Mouse (Mus musculus) cortical plate, adult 2 months (tissue): ENCODE measurements around the gene Retn. TPM values are rescaled to one million over a fixed set of nuclear protein-coding genes. Genes with fewer than 3 reads are reported as not detected.

Experiments
- H3K27ac ChIP-seq: fragments of 200-500 bp; 2 replicates; pipeline ENCODE4 v1.5.1; 2012; ENCODE audit warnings: low read length, control low read depth, inconsistent platforms; ENCODE audit not compliant: insufficient read depth
- H3K4me1 ChIP-seq: fragments of 200-500 bp; 2 replicates; pipeline ENCODE4 v1.6.1; 2011; ENCODE audit warnings: low read length; ENCODE audit not compliant: control insufficient read depth, insufficient read depth
- H3K4me3 ChIP-seq: fragments of 200-500 bp; 2 replicates; pipeline ENCODE4 v1.5.1; 2011; ENCODE audit warnings: mild to moderate bottlenecking, low read length, control low read depth; ENCODE audit not compliant: insufficient read depth
- CTCF ChIP-seq: fragments of 200-500 bp; IDR thresholded peaks from 2 replicates; pipeline ENCODE4 v1.5.1; 2011; ENCODE audit warnings: mild to moderate bottlenecking, control low read depth, low read length; ENCODE audit not compliant: insufficient read depth; ENCODE audit errors: extremely low read depth
- POLR2A ChIP-seq: fragments of 200-500 bp; IDR thresholded peaks from 2 replicates; pipeline ENCODE4 v1.6.1; 2011; ENCODE audit warnings: mild to moderate bottlenecking, low read length, control low read depth; ENCODE audit not compliant: insufficient read depth; ENCODE audit errors: extremely low read depth
- polyA plus RNA-seq: library from polyadenylated mRNA; depleted of rRNA; stranded (reverse); fragments of >200 nt; gene quantifications from 2 replicates; pipeline ENCODE4 v1.2.3, GENCODE M21; 2012

The Retn gene
- polyA plus RNA-seq, 1 experiment, result 2.2 TPM

GRCm38 (mm10) chr8:3656725-3657381 lies 1.3 kb downstream of the Retn start:
- Histone ChIP-seq H3K27ac (no peak overlapping the region), H3K4me3 (no peak overlapping the region), H3K4me1 (no peaks in the 10 kb centered on the region)
- TF ChIP-seq POLR2A (no peak), CTCF (no peak)

DNA sequence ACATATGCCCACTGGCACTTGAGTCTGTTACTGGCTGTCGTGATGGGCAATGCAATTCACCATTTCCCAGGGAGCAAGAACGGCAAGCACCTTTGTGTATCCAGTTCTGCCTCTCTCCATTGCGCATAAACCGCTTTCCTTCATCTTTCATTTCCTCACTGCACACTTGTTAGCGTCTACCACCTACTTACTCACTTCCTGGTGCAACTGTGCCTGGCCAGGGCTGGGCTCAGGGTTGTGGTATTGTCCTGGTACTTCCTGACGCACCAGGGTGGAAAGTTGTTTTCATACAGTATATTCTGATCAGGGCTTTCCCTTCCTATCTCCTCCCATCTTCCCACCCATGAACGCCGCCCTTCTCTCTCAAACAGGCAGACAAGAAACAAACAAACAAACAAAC lies 5.3 kb downstream of the Retn start:
- Histone ChIP-seq H3K4me3 (no peak overlapping the region), H3K27ac (no peak overlapping the region), H3K4me1 (no peaks in the 10 kb centered on the region)
- TF ChIP-seq CTCF (no peak), POLR2A (no peak)

GRCm38 (mm10) chr8:3664405-3664804 lies 8.8 kb downstream of the Retn start:
- no peaks in the 10 kb centered on the region for H3K4me1 ChIP-seq
- no peak overlapping the region for H3K27ac ChIP-seq
- TF ChIP-seq CTCF (no peak), POLR2A (no peak)
- no peak overlapping the region for H3K4me3 ChIP-seq

DNA sequence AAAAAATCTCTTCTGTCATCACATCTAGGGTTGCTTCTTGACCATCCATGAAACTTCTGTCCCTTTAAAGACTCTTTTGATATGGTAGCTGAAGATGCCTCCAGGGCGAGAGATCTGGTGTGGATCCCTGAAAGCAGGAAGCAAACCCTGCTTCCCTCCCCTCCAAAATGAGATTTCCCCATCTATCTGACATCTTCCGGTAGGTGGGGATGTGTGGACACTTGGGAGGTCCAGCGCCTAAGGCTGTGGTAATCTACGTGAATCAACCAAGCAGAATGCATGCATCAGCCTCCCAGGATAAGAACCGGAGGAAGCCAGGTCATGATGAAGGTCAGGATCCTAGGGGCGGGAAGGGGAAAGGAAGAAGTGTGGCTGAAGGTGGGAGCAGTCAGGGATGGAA lies 9.9 kb downstream of the Retn start, which contains the start of gene Mcemp1:
Mcemp1 (plus strand) TSS at position 248 of the 400 bp plus-strand sequence.
- H3K4me3 ChIP-seq, result no peak within 1 kb of the TSS

DNA sequence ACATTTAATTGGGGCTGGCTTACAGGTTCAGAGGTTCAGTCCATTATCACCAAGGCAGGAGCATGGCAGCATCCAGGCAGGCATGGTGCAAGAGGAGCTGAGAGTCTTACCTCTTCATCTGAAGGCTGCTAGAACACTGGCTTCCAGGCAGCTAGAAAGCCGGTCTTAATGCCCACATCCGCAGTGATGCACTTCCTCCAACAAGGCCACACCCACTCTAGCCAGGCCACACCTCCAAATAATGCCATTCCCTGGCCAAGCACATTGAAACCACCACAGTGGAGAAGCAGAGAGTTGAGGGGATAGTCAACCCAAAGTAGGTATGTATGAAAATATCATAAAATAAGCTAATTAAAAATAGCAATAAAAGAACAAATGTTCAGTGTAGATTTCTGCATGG lies 14.8 kb downstream of the Retn start:
- Histone ChIP-seq H3K4me3 (no peak overlapping the region), H3K4me1 (no peaks in the 10 kb centered on the region), H3K27ac (no peak overlapping the region)
- TF ChIP-seq CTCF (no peak), POLR2A (no peak)

More for the DNA sequence above, 9.9 kb downstream of the Retn start, which contains the start of gene Mcemp1:
- no peak within 1 kb of the TSS for H3K27ac ChIP-seq
- no peaks in the 10 kb centered on the region for H3K4me1 ChIP-seq
- TF ChIP-seq POLR2A, result no peak
- TF ChIP-seq CTCF, result no peak

DNA sequence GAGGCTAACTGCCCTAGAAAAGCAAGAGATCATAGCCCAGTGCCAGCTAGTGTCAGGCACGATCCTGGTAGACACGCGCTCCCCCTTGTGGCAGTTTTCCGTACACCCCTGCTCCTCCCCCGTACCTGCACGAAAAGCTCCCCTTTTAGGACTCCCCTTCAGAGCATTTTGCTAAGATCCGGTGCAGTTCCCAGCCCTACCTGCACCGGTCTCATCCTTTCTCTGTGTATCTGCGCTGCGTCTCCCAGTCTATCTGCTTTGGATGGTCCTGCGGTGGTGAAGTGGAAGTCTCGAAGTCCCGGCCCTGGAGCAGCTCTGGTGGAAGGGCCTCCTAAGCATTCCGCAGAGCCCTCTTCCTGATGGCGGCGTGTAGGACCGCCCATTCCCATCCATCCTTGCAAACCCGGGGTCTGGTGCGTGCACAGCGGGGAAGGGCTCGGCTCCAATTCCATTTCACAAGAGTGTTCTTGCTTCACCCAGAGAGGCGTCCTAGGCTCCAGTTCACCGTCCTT lies 16.5 kb downstream of the Retn start, which contains the start of gene Fcor:
Fcor (minus strand) TSS at position 383 of the 512 bp plus-strand sequence.
- TF ChIP-seq POLR2A, result peak; percentile 67
- TF ChIP-seq CTCF, result peak; percentile 86
- peak within 1 kb of the TSS; percentile 21 for H3K27ac ChIP-seq
- H3K4me1 ChIP-seq, result no peaks in the 10 kb centered on the region; the same call in 1 of the 2 replicates
- peak within 1 kb of the TSS; percentile 44 for H3K4me3 ChIP-seq

- Histone ChIP-seq H3K4me1 (no peaks in the 10 kb centered on the region; the same call in 1 of the 2 replicates), H3K4me3 (no peak overlapping the region), H3K27ac (no peak overlapping the region)
- TF ChIP-seq CTCF, result no peak
- TF ChIP-seq POLR2A, result no peak
Measured at GRCm38 (mm10) chr8:3674671-3675070, 19.1 kb downstream of the Retn start.

DNA sequence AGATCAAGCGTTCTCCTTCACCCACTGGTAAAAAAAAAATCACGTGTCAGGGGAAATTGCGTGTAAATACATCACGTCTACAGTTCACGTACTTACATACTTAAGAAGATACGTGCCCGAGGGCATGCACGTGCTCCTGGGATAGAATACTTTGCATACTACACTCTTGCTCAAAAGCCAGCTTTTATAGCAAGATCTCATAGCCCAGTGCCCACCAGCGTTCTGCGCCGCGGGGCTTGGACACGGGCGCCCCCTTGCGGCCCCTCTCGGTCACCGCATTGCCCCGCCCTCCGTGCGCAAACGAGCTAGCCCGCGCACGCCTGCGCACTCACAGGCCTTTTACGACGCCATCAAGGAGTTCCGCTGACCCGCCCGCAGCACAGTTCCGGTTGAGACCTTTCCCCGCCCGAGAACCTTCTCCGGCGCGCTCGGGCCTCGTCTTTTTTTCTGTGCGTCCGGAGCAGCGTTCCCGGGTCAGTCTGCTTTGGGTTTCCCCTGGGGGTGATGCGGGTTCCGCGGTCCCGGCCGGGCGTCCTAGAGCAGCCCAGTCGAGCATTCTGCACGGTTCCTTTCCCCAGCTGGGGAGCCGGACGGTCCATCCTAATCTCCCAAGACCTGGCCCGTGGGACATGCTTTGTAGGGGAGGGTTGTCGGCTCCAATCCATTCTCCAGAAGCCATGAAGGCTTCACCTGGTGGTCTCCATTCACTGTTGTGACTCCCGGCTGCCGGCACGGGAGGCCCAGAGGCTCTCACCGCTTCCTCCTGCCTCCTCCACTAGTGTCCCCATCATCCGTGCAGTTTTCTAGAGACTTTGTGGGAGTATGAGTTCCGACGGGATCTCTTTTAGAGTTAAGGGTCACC lies 20.8 kb downstream of the Retn start, which contains the start of gene Trappc5:
Trappc5 (plus strand) TSS at position 169 of the 862 bp plus-strand sequence.
- Histone ChIP-seq H3K27ac (peak within 1 kb of the TSS; percentile 32), H3K4me1 (no peaks in the 10 kb centered on the region; the same call in 1 of the 2 replicates), H3K4me3 (peak within 1 kb of the TSS; percentile 67)
- peak; percentile 69; the same call in 1 of the 2 replicates for TF ChIP-seq POLR2A
- TF ChIP-seq CTCF, result peak; percentile 65

GRCm38 (mm10) chr8:3676993-3677579 lies 21.5 kb downstream of the Retn start:
- Histone ChIP-seq H3K27ac (no peak overlapping the region), H3K4me3 (peak overlapping the region; percentile 67), H3K4me1 (no peaks in the 10 kb centered on the region; the same call in 1 of the 2 replicates)
- TF ChIP-seq CTCF (no peak), POLR2A (no peak)
